Mouse (Mus musculus): ENCODE results near the gene Prdm13. TPM values are rescaled to one million over a fixed set of nuclear protein-coding genes. Genes with fewer than 3 reads are reported as not detected.

Gene Prdm13
- total RNA-seq, 2 experiments from 2014 or later = not detected

GRCm38 (mm10) chr4:21678101-21678974, 7.4 kb downstream of the Prdm13 start:
- no peak for DNase-seq (ENCODE audit: low spot score in 2 of 2)

DNA sequence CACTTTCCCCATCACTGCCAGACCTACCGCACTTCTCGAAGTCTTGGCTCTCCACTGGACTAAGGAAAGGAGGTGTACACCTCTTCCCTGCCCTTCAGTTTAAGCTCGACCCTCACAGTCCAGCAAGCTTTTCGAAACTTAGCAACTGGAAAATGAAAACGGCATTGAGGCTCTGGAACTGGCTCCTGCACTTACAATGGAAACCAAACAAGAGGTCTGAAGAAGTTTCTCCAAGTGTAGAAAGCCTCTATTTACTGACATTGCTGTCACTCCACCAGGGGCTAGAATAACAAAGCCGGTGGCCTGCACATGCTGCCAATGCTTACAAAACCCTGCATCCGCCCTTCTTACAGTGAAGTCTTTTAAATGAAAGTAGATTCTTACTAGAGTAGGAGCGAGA, 11.1 kb downstream of the Prdm13 start:
- DNase-seq (ENCODE audit: low spot score in 2 of 2) = no peak

DNA sequence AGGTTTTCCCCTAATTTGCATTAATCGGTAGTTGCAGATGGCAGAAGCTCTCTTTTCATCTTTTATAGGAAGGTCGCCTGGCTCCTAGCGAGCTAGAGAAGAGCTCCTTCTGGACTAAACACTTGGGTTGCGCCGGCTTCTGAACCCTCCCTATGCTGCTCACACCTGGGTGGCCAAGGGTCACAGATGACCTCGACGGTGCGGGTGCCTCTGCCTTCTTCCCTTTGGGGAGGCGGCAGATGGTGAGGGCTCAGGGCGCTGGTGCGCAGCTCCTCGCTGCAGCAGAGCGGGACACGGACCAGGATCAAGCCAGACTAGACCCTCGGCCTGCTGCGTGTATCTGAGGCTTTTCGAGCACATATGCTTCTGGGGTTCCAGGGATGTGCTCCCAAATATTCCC, 11.7 kb downstream of the Prdm13 start:
- no peak for DNase-seq (ENCODE audit: low spot score in 2 of 2)

- DNase-seq (ENCODE audit: low spot score in 2 of 2) = no peak
Measured at GRCm38 (mm10) chr4:21665961-21666360, 19.8 kb downstream of the Prdm13 start.

DNA sequence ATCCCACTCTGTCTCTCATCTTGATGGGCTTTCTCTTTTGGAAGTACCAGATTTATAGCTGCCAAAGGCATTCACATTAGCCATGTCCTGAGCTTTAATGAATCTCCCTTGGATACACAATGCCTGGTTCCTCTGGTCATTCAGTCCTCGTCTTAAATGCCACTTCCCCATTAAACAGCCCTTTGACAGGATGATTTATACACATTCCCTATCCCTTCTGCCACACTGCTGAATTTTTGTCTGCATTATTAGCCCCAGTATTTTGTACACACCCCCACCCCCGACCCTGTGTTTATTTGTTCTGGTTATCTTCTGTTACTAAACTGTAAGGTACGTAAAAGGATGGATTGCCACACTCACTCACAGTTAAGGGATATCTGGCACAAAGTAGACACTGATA, 27.6 kb downstream of the Prdm13 start:
- DNase-seq (ENCODE audit: low spot score in 2 of 2) = no peak

DNA sequence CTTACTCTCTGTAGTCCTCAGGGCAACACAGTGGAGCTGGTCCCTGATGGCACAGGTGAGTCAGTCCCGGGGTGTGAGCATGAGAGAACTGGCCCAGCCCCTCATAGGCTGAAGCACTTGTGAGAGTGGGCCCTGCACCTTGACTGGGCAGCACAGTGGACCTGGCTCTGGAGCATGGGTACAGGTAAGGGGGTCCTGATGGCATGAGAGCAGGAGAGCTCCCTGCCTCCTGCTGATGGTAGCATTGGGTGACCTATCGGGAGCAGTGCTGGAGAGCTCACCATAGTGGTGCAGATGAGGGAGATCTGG, 56.5 kb downstream of the Prdm13 start:
- no peak for DNase-seq (ENCODE audit: low spot score in 2 of 2)

DNA sequence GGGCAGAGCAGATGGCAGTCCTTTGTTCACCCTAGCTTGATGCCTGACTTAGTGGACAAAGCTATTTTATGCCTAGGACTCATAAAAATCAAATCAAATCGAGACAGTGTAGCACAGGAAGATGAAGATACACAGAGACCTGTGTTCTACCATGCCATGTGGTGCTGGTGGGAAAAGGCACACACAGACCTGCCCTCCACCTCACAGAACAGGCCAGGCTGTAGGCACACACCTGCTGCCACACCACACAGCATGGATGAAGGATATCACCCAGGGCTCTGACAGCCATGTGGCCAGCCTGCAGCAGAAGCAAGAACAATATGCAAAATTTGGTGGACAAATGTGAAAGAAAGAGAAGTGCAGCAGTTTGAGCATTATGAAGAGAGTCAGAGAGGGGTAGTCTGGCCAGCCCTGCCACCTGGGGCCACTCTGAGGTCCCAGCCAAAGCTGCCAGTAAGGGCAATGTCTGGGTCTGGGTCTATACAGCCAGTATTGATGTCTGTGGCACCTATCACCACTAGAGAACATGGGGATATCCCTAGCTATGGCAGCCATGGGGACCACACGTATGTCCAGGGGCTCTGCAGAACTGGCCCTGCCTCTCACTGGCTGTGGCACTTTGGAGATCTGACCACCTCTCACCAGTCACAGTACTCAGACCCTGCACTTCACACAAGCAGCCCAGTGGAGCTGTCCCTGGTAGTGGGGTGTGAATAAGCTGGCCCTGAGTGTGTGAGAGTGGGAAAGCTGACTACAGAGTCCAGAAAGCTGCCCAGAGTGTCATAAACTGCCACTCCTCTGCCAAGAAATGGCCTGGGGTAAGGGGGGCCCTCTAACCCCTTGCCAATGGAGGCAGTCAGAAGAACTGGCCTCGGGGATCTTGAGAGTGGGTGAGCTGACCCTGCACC, 57.1 kb downstream of the Prdm13 start:
- no peak for DNase-seq (ENCODE audit: low spot score in 2 of 2)

Other genes with a start within 250 kb of the Prdm13 start
- gene Ccnc, start 41.7 kb upstream of the Prdm13 start, total RNA-seq (2021) = 10 to 100 TPM; 21.3 to 22.4 TPM
- gene Usp45, start 81.2 kb upstream of the Prdm13 start, total RNA-seq (2021) = 10 to 100 TPM; 20.8 to 21.5 TPM
- gene Tstd3, start 81.2 kb upstream of the Prdm13 start, total RNA-seq (2021) = 10 to 100 TPM; 12.7 to 13.1 TPM
- gene Pnisr, start 161.6 kb upstream of the Prdm13 start, total RNA-seq (2021) = 100 to 1,000 TPM; 160 to 175 TPM
- gene Coq3, start 193.7 kb upstream of the Prdm13 start, total RNA-seq (2021) = 10 to 100 TPM; 17.0 to 20.4 TPM
- gene Faxc, start 245.4 kb upstream of the Prdm13 start, total RNA-seq (2021) = 10 to 100 TPM; 12.6 to 13.5 TPM

All from adrenal gland, postnatal 4 days (tissue).